Mouse (Mus musculus): ENCODE data around the gene Reep3.
"Not testable (repeated sequence)": the region's sequence is repeated elsewhere in the genome, so short reads cannot be mapped to it uniquely, and the experiment has no call there.

The Reep3 gene

GRCm38 (mm10) chr10:67096621-67097436 lies at the start of gene Reep3:
TSS of gene Reep3 (minus strand) at chr10:67096945.
- peak; percentile 50 to 53 for DNase-seq (ENCODE audit: low spot score in 2 of 2)

GRCm38 (mm10) chr10:67145623-67146022 lies 48.9 kb upstream of the Reep3 start:
- no peak for DNase-seq (ENCODE audit: low spot score in 2 of 2)

GRCm38 (mm10) chr10:67144269-67144668 lies 47.5 kb upstream of the Reep3 start:
- DNase-seq (ENCODE audit: low spot score in 2 of 2) = no peak

GRCm38 (mm10) chr10:67143661-67144060 lies 46.9 kb upstream of the Reep3 start:
- no peak for DNase-seq (ENCODE audit: low spot score in 2 of 2)

GRCm38 (mm10) chr10:67137437-67137836 lies 40.7 kb upstream of the Reep3 start:
- no peak for DNase-seq (ENCODE audit: low spot score in 2 of 2)

GRCm38 (mm10) chr10:67134322-67134721 lies 37.6 kb upstream of the Reep3 start:
- DNase-seq (ENCODE audit: low spot score in 2 of 2) = no peak

DNA sequence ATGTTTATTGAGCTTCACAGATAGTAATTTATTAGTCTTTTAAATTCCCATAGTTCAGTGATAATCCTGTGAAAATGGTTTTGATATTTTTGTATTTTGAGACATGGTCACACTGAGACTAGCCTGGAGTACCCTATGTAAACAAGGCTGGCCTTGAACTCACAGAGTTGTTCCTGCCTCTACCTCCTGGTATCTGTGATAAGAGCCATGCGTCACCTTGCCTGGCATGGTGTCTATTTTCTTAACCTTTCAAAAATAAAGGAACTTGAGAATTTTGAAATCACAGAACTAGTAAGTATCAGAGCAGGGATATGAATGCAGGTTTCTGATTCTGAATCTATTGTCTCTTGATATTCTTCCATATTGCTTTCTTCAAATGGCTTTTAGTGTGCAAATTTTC lies 35.0 kb upstream of the Reep3 start:
- DNase-seq (ENCODE audit: low spot score in 2 of 2) = no peak

GRCm38 (mm10) chr10:67129531-67129930 lies 32.8 kb upstream of the Reep3 start:
- DNase-seq (ENCODE audit: low spot score in 2 of 2) = no peak

- DNase-seq (ENCODE audit: low spot score in 2 of 2) = peak in 1 of 2 experiments; percentile 13
Measured at GRCm38 (mm10) chr10:67126859-67127758, 30.4 kb upstream of the Reep3 start.

GRCm38 (mm10) chr10:67126061-67126858 lies 29.5 kb upstream of the Reep3 start:
- no peak for DNase-seq (ENCODE audit: low spot score in 2 of 2)

DNA sequence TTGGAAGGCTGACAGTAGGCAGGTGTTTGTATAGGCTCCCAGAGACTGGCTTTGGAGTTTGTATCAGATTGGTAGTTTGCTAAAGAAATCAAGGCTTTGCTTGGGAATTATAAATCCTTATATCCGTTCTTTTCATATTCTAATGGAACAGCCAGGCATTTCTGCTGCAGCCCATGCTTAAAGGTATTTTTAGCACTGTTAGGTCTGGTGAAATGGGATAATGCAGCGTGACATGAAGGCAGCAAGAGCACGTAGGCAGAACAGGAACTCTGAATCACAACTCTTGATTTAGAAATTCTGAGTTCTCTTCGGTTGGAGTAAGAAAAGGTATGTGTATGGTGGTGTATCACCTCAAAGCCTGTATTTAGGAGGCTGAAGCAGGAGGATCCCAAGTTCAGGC lies 27.4 kb upstream of the Reep3 start:
- DNase-seq (ENCODE audit: low spot score in 2 of 2) = no peak

- no peak for DNase-seq (ENCODE audit: low spot score in 2 of 2)
Measured at GRCm38 (mm10) chr10:67123756-67124155, 27.0 kb upstream of the Reep3 start.

DNA sequence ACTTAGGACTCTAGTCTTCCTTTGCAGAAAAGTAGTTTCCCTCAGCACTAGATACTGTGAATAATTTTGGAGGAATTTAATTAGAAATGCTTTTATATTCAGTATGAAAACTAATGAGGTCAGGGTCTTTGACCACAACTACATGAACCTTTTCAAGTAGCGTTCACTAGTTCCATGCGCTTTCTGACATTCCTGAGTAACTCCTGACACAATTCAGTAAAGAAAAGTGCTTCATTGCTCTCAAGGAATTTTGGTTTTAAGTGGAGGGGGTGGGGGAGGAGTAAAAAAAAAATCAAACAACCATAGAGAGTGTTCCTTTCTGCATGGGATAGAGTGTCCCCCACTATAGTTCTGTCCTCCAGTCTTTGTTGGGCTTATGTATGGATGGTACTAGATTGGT lies 23.9 kb upstream of the Reep3 start:
- DNase-seq (ENCODE audit: low spot score in 2 of 2) = no peak

DNA sequence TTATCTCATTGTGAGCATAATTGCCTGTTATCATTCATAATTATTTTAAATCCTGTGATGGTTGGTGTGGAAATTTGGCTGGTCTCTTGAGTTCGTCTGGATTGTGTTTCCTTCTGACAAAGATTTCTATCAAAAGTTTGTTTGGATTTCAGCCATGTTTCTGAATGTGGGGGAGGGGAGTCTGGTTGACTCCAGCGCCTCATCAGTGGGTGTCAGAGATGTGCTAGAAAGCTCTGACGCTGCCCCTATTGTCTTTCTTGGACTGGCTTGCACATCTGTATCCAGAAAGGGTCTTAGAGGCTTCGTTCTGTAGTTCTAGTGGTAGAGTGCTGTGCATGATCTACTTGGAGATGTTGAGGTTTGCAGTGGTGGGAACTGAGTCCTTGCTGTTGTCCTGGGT lies 23.4 kb upstream of the Reep3 start:
- DNase-seq (ENCODE audit: low spot score in 2 of 2) = no peak

DNA sequence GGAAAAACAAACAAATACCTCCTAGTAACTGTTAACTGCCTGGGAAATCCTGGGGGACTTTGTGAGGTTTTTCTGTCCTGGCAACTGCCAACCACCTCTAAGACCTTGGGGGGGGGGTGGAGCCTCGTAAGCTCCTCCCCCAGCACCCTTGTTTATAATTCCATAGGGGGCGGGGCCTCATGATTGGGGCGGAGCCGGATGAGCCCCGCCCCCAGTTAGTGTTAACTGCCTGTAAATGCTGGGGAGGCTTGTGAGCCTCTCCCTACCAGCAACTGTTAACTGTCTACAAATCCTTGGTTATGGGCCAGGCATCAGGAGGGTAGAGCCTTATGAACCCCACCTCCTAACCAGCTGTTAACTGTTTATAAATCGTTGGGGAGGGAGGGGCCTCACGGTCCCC lies 22.5 kb upstream of the Reep3 start:
- no peak for DNase-seq (ENCODE audit: low spot score in 2 of 2)

DNA sequence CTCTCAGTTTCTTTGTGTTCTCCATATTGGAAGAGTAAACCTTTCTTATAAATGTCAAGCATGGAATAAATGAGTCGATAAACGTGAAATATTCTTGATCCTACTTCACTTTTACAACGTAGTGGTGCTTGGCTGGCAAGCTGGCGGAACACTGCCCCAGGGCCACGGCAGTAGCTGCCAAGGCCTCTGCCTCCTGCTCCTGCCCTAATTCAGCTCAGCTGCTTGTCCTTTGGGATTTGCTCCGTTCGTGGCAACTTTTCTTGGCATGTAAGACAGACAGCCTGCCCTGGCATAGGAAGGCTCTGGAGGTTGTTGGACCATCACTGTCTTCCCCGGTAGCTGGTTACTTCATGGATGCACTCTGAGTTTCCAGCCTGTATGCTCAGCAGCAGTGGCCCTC lies 19.5 kb upstream of the Reep3 start:
- DNase-seq (ENCODE audit: low spot score in 2 of 2) = no peak

- no peak for DNase-seq (ENCODE audit: low spot score in 2 of 2)
Measured at GRCm38 (mm10) chr10:67115666-67116091, 18.9 kb upstream of the Reep3 start.

- no peak for DNase-seq (ENCODE audit: low spot score in 2 of 2)
Measured at GRCm38 (mm10) chr10:67115115-67115514, 18.4 kb upstream of the Reep3 start.

DNA sequence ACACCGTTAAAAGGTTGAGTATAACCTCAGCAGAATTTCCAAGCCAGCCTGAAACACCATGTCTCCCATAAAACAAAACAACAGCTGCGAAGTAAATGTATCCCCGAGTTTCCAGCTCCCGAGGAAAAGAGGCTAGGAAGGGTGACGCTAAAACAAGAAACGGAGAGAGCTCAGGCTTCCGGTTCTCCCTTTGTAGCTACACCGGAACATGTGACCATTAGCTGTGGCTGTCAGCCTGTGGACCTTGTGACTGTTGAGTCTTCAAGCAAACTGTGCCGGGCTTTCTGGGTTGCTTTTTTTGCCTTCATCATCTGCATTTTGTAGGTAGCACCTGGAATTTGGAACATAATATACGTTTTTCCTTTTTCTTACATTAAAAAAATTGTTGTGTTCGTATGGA lies 17.1 kb upstream of the Reep3 start:
- DNase-seq (ENCODE audit: low spot score in 2 of 2) = no peak

GRCm38 (mm10) chr10:67112967-67113366 lies 16.2 kb upstream of the Reep3 start:
- DNase-seq (ENCODE audit: low spot score in 2 of 2) = not testable (repeated sequence)

DNA sequence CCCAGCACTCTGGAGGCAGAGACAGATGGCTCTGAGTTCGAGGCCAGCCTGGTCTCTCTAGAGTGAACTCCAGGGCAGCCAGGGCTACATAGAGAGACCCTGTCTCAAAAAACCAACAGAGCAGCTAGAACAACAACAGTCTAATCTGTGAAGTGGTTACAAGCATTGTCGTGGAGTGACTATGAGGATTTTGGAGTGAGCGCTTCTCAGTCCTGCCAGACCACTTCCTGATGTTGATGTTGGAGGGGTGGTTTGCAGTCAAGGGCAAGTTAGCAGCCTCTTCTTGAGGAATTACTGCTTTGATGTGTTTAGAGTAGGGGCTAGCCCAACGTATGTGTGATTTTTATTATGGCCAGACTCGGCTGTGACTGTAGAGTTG lies 15.0 kb upstream of the Reep3 start:
- DNase-seq (ENCODE audit: low spot score in 2 of 2) = no peak

Data from spleen, postnatal 14 days (tissue).